In the genomic region with DNA sequence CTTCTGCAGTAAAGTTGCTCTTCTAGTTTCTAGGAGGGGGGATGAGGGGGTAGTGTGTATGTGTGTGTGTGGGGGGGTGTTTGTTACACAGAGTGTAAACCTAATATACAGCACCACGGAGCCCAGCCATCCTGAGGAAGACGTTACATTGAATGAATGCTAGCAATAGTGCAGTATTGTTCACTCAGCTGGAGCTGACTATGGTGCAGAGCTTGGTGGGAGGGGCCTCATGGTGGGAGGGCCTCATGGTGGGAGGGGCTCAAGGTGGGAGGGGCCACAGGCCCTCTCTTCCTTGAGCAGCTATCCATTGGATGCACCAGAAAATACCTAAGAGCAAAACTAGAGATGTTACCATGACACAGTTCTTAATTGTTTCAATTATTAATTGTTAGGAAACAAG, we compare ENCODE assay signal across 12 mouse cellular contexts.
DNase-seq lines count a peak whose midpoint lies in the region; ATAC-seq and TF ChIP-seq lines count a peak whose summit lies in the region.
"Had no signal": no experiment of that assay in that cellular context is flagged by ENCODE, and none has a peak within 500 bp of the region (broad histone marks: within the 10 kb centered on the region; RNA-seq: fewer than 3 reads in every experiment).

No protein-coding gene starts in this region.

- H3K27ac ChIP-seq in kidney, postnatal 0 days: no peak overlapping the region
- no peak overlapping the region for H3K27ac ChIP-seq in MEL (ENCODE audit: control insufficient read depth, low read depth, low read length)
- H3K27ac ChIP-seq in liver, postnatal 0 days (ENCODE audit: low read depth): no peak overlapping the region
- H3K27ac ChIP-seq: limb, embryonic 15.5 days had no signal

- no peak for TF ChIP-seq CTCF in kidney, postnatal 0 days (IDR thresholded peaks at IDR 0.05; ENCODE audit: low read depth)
- TF ChIP-seq CTCF in MEL (IDR thresholded peaks at IDR 0.05 in 2 of 3, conservative IDR thresholded peaks at IDR 0.05 in 1 of 3; ENCODE audit: control insufficient read depth in 1 of 3, insufficient read depth in 1 of 3, low read depth in 2 of 3, low read length in 3 of 3, poor library complexity in 1 of 3, severe bottlenecking in 1 of 3): no peak
- TF ChIP-seq CTCF in liver, postnatal 0 days (IDR thresholded peaks at IDR 0.05; ENCODE audit: low read depth): no peak

- 0 out of 2 replicates have a peak, but pooled peaks cover 2% of the 10 kb centered on the region for H3K79me2 ChIP-seq in MEL (ENCODE audit: control insufficient read depth, insufficient read depth, low read length, poor library complexity)

- TF ChIP-seq EP300 in MEL (IDR thresholded peaks at IDR 0.05; ENCODE audit: low read depth in 1 of 2, low read length in 2 of 2): no peak
- no peak for TF ChIP-seq EP300 in liver, postnatal 0 days (IDR thresholded peaks at IDR 0.05; ENCODE audit: low read depth)

- H3K27me3 ChIP-seq in kidney, postnatal 0 days (ENCODE audit: insufficient read depth, low read length): no peaks in the 10 kb centered on the region
- no peaks in the 10 kb centered on the region for H3K27me3 ChIP-seq in MEL (ENCODE audit: control insufficient read depth in 1 of 2, insufficient read depth in 2 of 2, low read length in 2 of 2)
- H3K27me3 ChIP-seq in liver, postnatal 0 days (ENCODE audit: insufficient read depth, low read length): no peaks in the 10 kb centered on the region
- H3K27me3 ChIP-seq: limb, embryonic 15.5 days had no signal

- no peak overlapping the region for H3K4me3 ChIP-seq in kidney, postnatal 0 days (replicated peaks; ENCODE audit: low read depth, low read length)
- no peak overlapping the region for H3K4me3 ChIP-seq in MEL (ENCODE audit: control insufficient read depth in 1 of 2, insufficient read depth in 1 of 2, low read depth in 2 of 2, low read length in 2 of 2)
- no peak overlapping the region for H3K4me3 ChIP-seq in liver, postnatal 0 days (ENCODE audit: low read depth, low read length)
- H3K4me3 ChIP-seq: erythroblast, embryonic 14.5 days; limb, embryonic 15.5 days; myocyte had no signal

- H3K4me1 ChIP-seq in kidney, postnatal 0 days (replicated peaks; ENCODE audit: insufficient read depth, low read length): peaks cover 11% of the 10 kb centered on the region
- no peaks in the 10 kb centered on the region for H3K4me1 ChIP-seq in MEL (ENCODE audit: control insufficient read depth in 1 of 2, insufficient read depth in 2 of 2, low read length in 2 of 2)
- peaks cover 24% of the 10 kb centered on the region for H3K4me1 ChIP-seq in liver, postnatal 0 days (ENCODE audit: insufficient read depth)

- no peak for TF ChIP-seq RAD21 in MEL (IDR thresholded peaks at IDR 0.05; ENCODE audit: low read depth, low read length)

- no peak for DNase-seq in kidney, postnatal 0 days (ENCODE audit: low spot score)
- DNase-seq in kidney, adult 11 months: no peak
- DNase-seq in MEL (ENCODE audit: low read depth, low spot score): peak; percentile 50
- DNase-seq in c-Kit-negative CD71-positive TER-119-positive erythroid progenitor cells, embryonic 14.5 days (ENCODE audit: low read depth, low spot score): peak; percentile 12
- DNase-seq in liver, postnatal 0 days: peak; percentile 58
- DNase-seq in adrenal gland, postnatal 25 days: no peak
- DNase-seq in layer of hippocampus, adult 11-12 months (ENCODE audit: low spot score): no peak
- DNase-seq: cerebellum, adult 11-12 months; kidney, postnatal 14 days had no signal

- H3K9ac ChIP-seq in kidney, postnatal 0 days (ENCODE audit: low read depth, low read length): no peak overlapping the region
- H3K9ac ChIP-seq in MEL (ENCODE audit: control insufficient read depth, low read depth, low read length, poor library complexity, severe bottlenecking): no peak overlapping the region
- no peak overlapping the region for H3K9ac ChIP-seq in liver, postnatal 0 days (replicated peaks)
- H3K9ac ChIP-seq: limb, embryonic 15.5 days had no signal

- H3K4me2 ChIP-seq in kidney, postnatal 0 days (ENCODE audit: low read length): no peak overlapping the region
- H3K4me2 ChIP-seq in liver, postnatal 0 days (ENCODE audit: low read depth, low read length): no peak overlapping the region
- H3K4me2 ChIP-seq: limb, embryonic 15.5 days had no signal

- H3K36me3 ChIP-seq in kidney, postnatal 0 days (ENCODE audit: insufficient read depth, low read length): no peaks in the 10 kb centered on the region
- no peaks in the 10 kb centered on the region for H3K36me3 ChIP-seq in MEL (ENCODE audit: control insufficient read depth in 1 of 2, insufficient read depth in 2 of 2, low read length in 2 of 2)
- H3K36me3 ChIP-seq in liver, postnatal 0 days (replicated peaks; ENCODE audit: insufficient read depth, low read length): no peaks in the 10 kb centered on the region
- H3K36me3 ChIP-seq: limb, embryonic 15.5 days had no signal

- no peaks in the 10 kb centered on the region for H3K9me3 ChIP-seq in kidney, postnatal 0 days (replicated peaks; ENCODE audit: low read length)
- no peaks in the 10 kb centered on the region for H3K9me3 ChIP-seq in MEL (replicated peaks; ENCODE audit: insufficient read depth, low read length)
- H3K9me3 ChIP-seq in liver, postnatal 0 days (ENCODE audit: low read length): no peaks in the 10 kb centered on the region
- H3K9me3 ChIP-seq: limb, embryonic 15.5 days had no signal

- peak; percentile 76; the same call in 1 of the 2 replicates for ATAC-seq in kidney, postnatal 0 days (replicated peaks; ENCODE audit: low FRiP score, low read depth)
- ATAC-seq in liver, postnatal 0 days: 0 out of 2 replicates have a peak, but pooled peaks have one; percentile 40

- 64% methylated on average over 2 of the region's 2 CpGs for WGBS in kidney, postnatal 0 days
- 82% methylated on average over 2 of the region's 2 CpGs for WGBS in liver, postnatal 0 days (ENCODE audit: insufficient replicate concordance)

- no peak for TF ChIP-seq POLR2A in MEL (IDR thresholded peaks at IDR 0.05; ENCODE audit: control insufficient read depth in 1 of 2, insufficient read depth in 1 of 2, low read depth in 1 of 2, low read length in 2 of 2, poor library complexity in 1 of 2)

TF ChIP-seq in MEL, 35 proteins besides CTCF, POLR2A, EP300 and RAD21:
- no peak for TF ChIP-seq USF1 (IDR thresholded peaks at IDR 0.05; ENCODE audit: low read depth, low read length)
TF ChIP-seq in MEL: peak in this region for 0.

Comparison
In these comparisons a context has a peak if more than half of its experiments do, and no peak if none do; other contexts are left out.
1. DNase-seq: peak in MEL (single experiment), c-Kit-negative CD71-positive TER-119-positive erythroid progenitor cells, embryonic 14.5 days (single experiment) and liver, postnatal 0 days (single experiment); none in kidney, postnatal 0 days (single experiment), kidney, adult 11 months (single experiment), adrenal gland, postnatal 25 days (single experiment) and layer of hippocampus, adult 11-12 months (single experiment).